Mouse (Mus musculus) hindbrain, embryonic 11.5 days (tissue): Measurements from ENCODE around the gene Pdk2. TPM values are rescaled to one million over a fixed set of nuclear protein-coding genes. Genes with fewer than 3 reads are reported as not detected.
A peak's percentile ranks its signal among the peaks of the same experiment; 100 is the strongest.

Source experiments
- ATAC-seq: fragments of 200-750 bp; cut with Nextera tagmentation; 2 replicates; pipeline ENCODE4 v1.8.0; 2017; ENCODE audit warnings: mild to moderate bottlenecking, moderate TSS enrichment, moderate library complexity; ENCODE audit not compliant: low FRiP score
- DNase-seq: peaks from one replicate; pipeline ENCODE4 v3.0.0-alpha.2; 2015; ENCODE audit warnings: low spot score
- H3K27ac ChIP-seq: fragments of 300-500 bp; sonication (generic); 2 replicates; pipeline ENCODE4 v1.5.1; 2014; ENCODE audit warnings: mild to moderate bottlenecking, low read depth, low read length
- H3K27me3 ChIP-seq: fragments of 300-500 bp; sonication (generic); 2 replicates; pipeline ENCODE4 v1.6.1; 2014; ENCODE audit warnings: mild to moderate bottlenecking, low read length, moderate library complexity, mixed read lengths; ENCODE audit not compliant: control insufficient read depth, insufficient read depth
- H3K36me3 ChIP-seq: fragments of 300-500 bp; sonication (generic); 2 replicates; pipeline ENCODE4 v1.6.1; 2014; ENCODE audit warnings: mild to moderate bottlenecking, low read length, moderate library complexity, mixed read lengths; ENCODE audit not compliant: control insufficient read depth, insufficient read depth
- H3K4me1 ChIP-seq: fragments of 300-500 bp; sonication (generic); replicated peaks from 2 replicates; pipeline ENCODE4 v1.6.1; 2014; ENCODE audit warnings: low read length, mixed read lengths; ENCODE audit not compliant: control insufficient read depth, insufficient read depth
- H3K4me2 ChIP-seq: fragments of 300-500 bp; sonication (generic); replicated peaks from 2 replicates; pipeline ENCODE4 v1.6.1; 2014; ENCODE audit warnings: mild to moderate bottlenecking, low read depth, low read length
- H3K4me3 ChIP-seq: fragments of 300-500 bp; sonication (generic); 2 replicates; pipeline ENCODE4 v1.5.1; 2014; ENCODE audit warnings: low read depth, low read length
- H3K9ac ChIP-seq: fragments of 300-500 bp; sonication (generic); 2 replicates; pipeline ENCODE4 v1.6.1; 2014; ENCODE audit warnings: low read depth, low read length
- H3K9me3 ChIP-seq: fragments of 300-500 bp; sonication (generic); 2 replicates; pipeline ENCODE4 v1.6.1; 2016; ENCODE audit warnings: low read length; ENCODE audit not compliant: control insufficient read depth
- WGBS: fragments of 180-500 bp; shearing (Covaris S2); extraction: QIAGEN DNeasy Blood & Tissue Kit; methylation state at CpG from one replicate; pipeline ENCODE4 v1.1.7; 2014; 5-methylcytosine and 5-hydroxymethylcytosine counted together
- polyA plus RNA-seq: library from polyadenylated mRNA; unstranded; fragments of >200 nt; fragmentation: Nextera tagmentation; extraction: Ambion mirVana; gene quantifications from 2 replicates; pipeline ENCODE4 v1.2.1, GENCODE M21; 2014

Pdk2 gene
- polyA plus RNA-seq, 1 experiment from 2014 or later = 12.5 TPM

GRCm38 (mm10) chr11:95004136-95004936 is 36.8 kb downstream of the Pdk2 start:
- H3K4me2 ChIP-seq = no peak overlapping the region
- no peak overlapping the region for H3K9ac ChIP-seq
- peaks cover 18% of the 10 kb centered on the region for H3K4me1 ChIP-seq
- ATAC-seq (no peak), DNase-seq (no peak)
- 86% methylated on average over 12 of the region's 12 CpGs for WGBS
- H3K27me3 ChIP-seq = no peaks in the 10 kb centered on the region
- peak overlapping the region; percentile 9; the same call in 1 of the 2 replicates for H3K27ac ChIP-seq
- peaks cover 12% of the 10 kb centered on the region; the same call in 1 of the 2 replicates for H3K36me3 ChIP-seq
- H3K9me3 ChIP-seq = no peaks in the 10 kb centered on the region
- no peak overlapping the region for H3K4me3 ChIP-seq

- no peak for ATAC-seq
- Histone ChIP-seq H3K27me3 (no peaks in the 10 kb centered on the region), H3K9ac (no peak overlapping the region), H3K4me1 (peaks cover 18% of the 10 kb centered on the region), H3K27ac (no peak overlapping the region), H3K4me2 (no peak overlapping the region), H3K36me3 (peaks cover 13% of the 10 kb centered on the region), H3K9me3 (no peaks in the 10 kb centered on the region), H3K4me3 (no peak overlapping the region)
- no peak for DNase-seq
- 95% methylated on average over 8 of the region's 8 CpGs for WGBS
These were observed 38.4 kb downstream of the Pdk2 start for GRCm38 (mm10) chr11:95002705-95003104.

GRCm38 (mm10) chr11:95001584-95002347 is 39.4 kb downstream of the Pdk2 start:
- H3K9me3 ChIP-seq = no peaks in the 10 kb centered on the region
- H3K27ac ChIP-seq = peak overlapping the region; percentile 7; the same call in 1 of the 2 replicates
- no peaks in the 10 kb centered on the region for H3K27me3 ChIP-seq
- peaks cover 13% of the 10 kb centered on the region for H3K4me1 ChIP-seq
- no peak overlapping the region for H3K4me3 ChIP-seq
- H3K9ac ChIP-seq = no peak overlapping the region
- ATAC-seq = no peak
- H3K4me2 ChIP-seq = no peak overlapping the region
- WGBS = 88% methylated on average over 21 of the region's 21 CpGs
- no peak for DNase-seq
- peaks cover 16% of the 10 kb centered on the region for H3K36me3 ChIP-seq

- H3K9ac ChIP-seq = no peak overlapping the region
- peak overlapping the region; percentile 56 for H3K27ac ChIP-seq
- peaks cover 21% of the 10 kb centered on the region for H3K36me3 ChIP-seq
- WGBS = under 1% methylated on average over 8 of the region's 8 CpGs
- no peak overlapping the region for H3K4me3 ChIP-seq
- H3K4me1 ChIP-seq = peaks cover 10% of the 10 kb centered on the region
- peak; percentile 83 for ATAC-seq
- H3K27me3 ChIP-seq = no peaks in the 10 kb centered on the region
- no peak overlapping the region for H3K4me2 ChIP-seq
- DNase-seq = peak; percentile 84
- H3K9me3 ChIP-seq = no peaks in the 10 kb centered on the region
These were observed 40.1 kb downstream of the Pdk2 start for GRCm38 (mm10) chr11:95001058-95001457.

GRCm38 (mm10) chr11:95000548-95000947 is 40.6 kb downstream of the Pdk2 start:
- H3K4me3 ChIP-seq = no peak overlapping the region; the same call in 1 of the 2 replicates
- H3K27ac ChIP-seq = peak overlapping the region; percentile 56
- H3K4me1 ChIP-seq = peaks cover 8% of the 10 kb centered on the region
- 0 out of 2 replicates have a peak overlapping the region, but pooled peaks have one; percentile 7 for H3K9ac ChIP-seq
- 40% methylated on average over 4 of the region's 4 CpGs for WGBS
- H3K27me3 ChIP-seq = no peaks in the 10 kb centered on the region
- no peak; the same call in 1 of the 2 replicates for ATAC-seq
- no peak overlapping the region for H3K4me2 ChIP-seq
- DNase-seq = no peak
- no peaks in the 10 kb centered on the region for H3K9me3 ChIP-seq
- H3K36me3 ChIP-seq = peaks cover 21% of the 10 kb centered on the region

- ATAC-seq = no peak
- Histone ChIP-seq H3K4me2 (no peak overlapping the region), H3K4me3 (no peak overlapping the region; the same call in 1 of the 2 replicates), H3K36me3 (peaks cover 21% of the 10 kb centered on the region), H3K4me1 (peaks cover 11% of the 10 kb centered on the region), H3K27me3 (no peaks in the 10 kb centered on the region), H3K27ac (peak overlapping the region; percentile 56), H3K9ac (0 out of 2 replicates have a peak overlapping the region, but pooled peaks have one; percentile 7), H3K9me3 (no peaks in the 10 kb centered on the region)
- WGBS = 75% methylated on average over 8 of the region's 8 CpGs
- DNase-seq = no peak
These were observed 41.0 kb downstream of the Pdk2 start for GRCm38 (mm10) chr11:95000128-95000527.

GRCm38 (mm10) chr11:94998041-94998531 is 43.1 kb downstream of the Pdk2 start:
- Histone ChIP-seq H3K27me3 (no peaks in the 10 kb centered on the region), H3K4me3 (no peak overlapping the region), H3K36me3 (peaks cover 21% of the 10 kb centered on the region), H3K9me3 (no peaks in the 10 kb centered on the region), H3K4me2 (no peak overlapping the region), H3K9ac (no peak overlapping the region), H3K27ac (no peak overlapping the region), H3K4me1 (peaks cover 28% of the 10 kb centered on the region)
- DNase-seq (no peak), ATAC-seq (no peak)
- 88% methylated on average over 15 of the region's 16 CpGs for WGBS

- no peak overlapping the region for H3K4me3 ChIP-seq
- H3K4me2 ChIP-seq = no peak overlapping the region
- H3K27ac ChIP-seq = no peak overlapping the region
- ATAC-seq (no peak), DNase-seq (no peak)
- peaks cover 28% of the 10 kb centered on the region for H3K4me1 ChIP-seq
- H3K27me3 ChIP-seq = no peaks in the 10 kb centered on the region
- H3K9ac ChIP-seq = no peak overlapping the region
- H3K9me3 ChIP-seq = no peaks in the 10 kb centered on the region
- WGBS = 64% methylated on average over 5 of the region's 5 CpGs
- H3K36me3 ChIP-seq = peaks cover 21% of the 10 kb centered on the region
These were observed 43.6 kb downstream of the Pdk2 start for GRCm38 (mm10) chr11:94997596-94997995.
